Mouse (Mus musculus) lung, postnatal 0 days (tissue): ENCODE measurements around the gene Lgals7. TPM values are rescaled to one million over a fixed set of nuclear protein-coding genes. Genes with fewer than 3 reads are reported as not detected.

Experiments used
- ATAC-seq: fragments of 200-750 bp; cut with Nextera tagmentation; 2 replicates; pipeline ENCODE4 v1.8.0; 2017; ENCODE audit warnings: moderate library complexity
- DNase-seq: peaks from one replicate; pipeline ENCODE4 v3.0.0-alpha.2; 2016; ENCODE audit warnings: low spot score
- H3K27ac ChIP-seq: fragments of 300-500 bp; sonication (generic); 2 replicates; pipeline ENCODE4 v1.5.1; 2014; ENCODE audit warnings: antibody characterized with exemption, mild to moderate bottlenecking, low read length, mixed read lengths
- H3K27me3 ChIP-seq: fragments of 300-500 bp; sonication (generic); replicated peaks from 2 replicates; pipeline ENCODE4 v1.6.1; 2014; ENCODE audit warnings: low read length, mixed read lengths; ENCODE audit not compliant: insufficient read depth
- H3K36me3 ChIP-seq: fragments of 300-500 bp; sonication (generic); 2 replicates; pipeline ENCODE4 v1.6.1; 2014; ENCODE audit warnings: low read length, mixed read lengths; ENCODE audit not compliant: insufficient read depth
- H3K4me1 ChIP-seq: fragments of 300-500 bp; sonication (generic); 2 replicates; pipeline ENCODE4 v1.6.1; 2014; ENCODE audit warnings: antibody characterized with exemption, low read depth, low read length, mixed read lengths; ENCODE audit not compliant: insufficient read depth
- H3K4me2 ChIP-seq: fragments of 300-500 bp; sonication (generic); replicated peaks from 2 replicates; pipeline ENCODE4 v1.6.1; 2014; ENCODE audit warnings: low read depth, mild to moderate bottlenecking, low read length, moderate library complexity, mixed read lengths
- H3K4me3 ChIP-seq: fragments of 300-500 bp; sonication (generic); 2 replicates; pipeline ENCODE4 v1.5.1; 2014; ENCODE audit warnings: low read depth, low read length
- H3K9ac ChIP-seq: fragments of 300-500 bp; sonication (generic); replicated peaks from 2 replicates; pipeline ENCODE4 v1.6.1; 2014; ENCODE audit warnings: low read depth, mild to moderate bottlenecking
- H3K9me3 ChIP-seq: fragments of 300-500 bp; sonication (generic); 2 replicates; pipeline ENCODE4 v1.6.1; 2016; ENCODE audit warnings: low read length, mixed read lengths
- CTCF ChIP-seq: IDR thresholded peaks from 2 replicates; pipeline ENCODE4 v1.5.1; 2016; ENCODE audit warnings: antibody characterized with exemption, mild to moderate bottlenecking
- EP300 ChIP-seq: IDR thresholded peaks from 2 replicates; pipeline ENCODE4 v1.6.1; 2016; ENCODE audit warnings: antibody characterized with exemption, mild to moderate bottlenecking, control low read depth
- WGBS: fragments of 180-500 bp; shearing (Covaris S2); extraction: QIAGEN DNeasy Blood & Tissue Kit; methylation state at CpG from one replicate; pipeline ENCODE4 v1.1.7; 2014; 5-methylcytosine and 5-hydroxymethylcytosine counted together
- polyA plus RNA-seq: library from polyadenylated mRNA; unstranded; fragments of >200 nt; fragmentation: Nextera tagmentation; extraction: Ambion mirVana; gene quantifications from 2 replicates; pipeline ENCODE4 v1.2.1, GENCODE M21; 2015

The Lgals7 gene
- polyA plus RNA-seq, 1 experiment from 2014 or later = 3.0 TPM

GRCm38 (mm10) chr7:28822556-28822955, 41.1 kb upstream of the Lgals7 start:
- TF ChIP-seq CTCF (no peak), EP300 (no peak)
- Histone ChIP-seq H3K27me3 (no peaks in the 10 kb centered on the region), H3K36me3 (peaks cover 36% of the 10 kb centered on the region), H3K4me3 (no peak overlapping the region), H3K9ac (no peak overlapping the region), H3K9me3 (no peaks in the 10 kb centered on the region), H3K27ac (no peak overlapping the region), H3K4me1 (peaks cover 12% of the 10 kb centered on the region), H3K4me2 (no peak overlapping the region)
- ATAC-seq = no peak
- DNase-seq = no peak
- 64% methylated on average over 1 of the region's 1 CpGs for WGBS

GRCm38 (mm10) chr7:28822993-28823903, 40.4 kb upstream of the Lgals7 start:
- DNase-seq (no peak), ATAC-seq (no peak)
- no peak for TF ChIP-seq CTCF
- TF ChIP-seq EP300 = no peak
- H3K27me3 ChIP-seq = no peaks in the 10 kb centered on the region
- no peak overlapping the region for H3K4me2 ChIP-seq
- H3K4me3 ChIP-seq = no peak overlapping the region
- H3K27ac ChIP-seq = peak overlapping the region; percentile 93
- no peaks in the 10 kb centered on the region for H3K9me3 ChIP-seq
- 47% methylated on average over 10 of the region's 10 CpGs for WGBS
- peaks cover 12% of the 10 kb centered on the region for H3K4me1 ChIP-seq
- peaks cover 30% of the 10 kb centered on the region for H3K36me3 ChIP-seq
- no peak overlapping the region for H3K9ac ChIP-seq

DNA sequence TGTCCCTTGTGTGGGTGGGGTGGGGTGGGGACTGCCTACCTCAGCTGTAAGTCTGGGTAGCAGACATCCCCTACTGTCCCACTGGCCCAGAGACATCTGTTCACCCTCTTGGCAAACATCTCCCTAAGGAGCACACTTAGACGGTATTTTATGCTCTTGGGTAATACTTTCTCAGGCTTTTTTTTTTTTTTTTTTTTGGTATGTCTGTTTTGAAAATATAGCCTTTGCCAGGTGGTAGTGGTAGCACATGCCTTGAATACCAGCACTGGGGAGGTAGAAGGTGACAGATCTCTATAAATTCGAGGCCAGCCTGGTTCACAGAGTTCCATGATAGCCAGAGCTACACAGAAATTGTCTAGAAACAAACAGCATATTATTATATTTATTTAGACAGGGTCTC, 39.7 kb upstream of the Lgals7 start:
- ATAC-seq (no peak), DNase-seq (peak; percentile 59)
- H3K9ac ChIP-seq = no peak overlapping the region
- peaks cover 27% of the 10 kb centered on the region for H3K36me3 ChIP-seq
- peaks cover 12% of the 10 kb centered on the region for H3K4me1 ChIP-seq
- 30% methylated on average over 2 of the region's 2 CpGs for WGBS
- no peak for TF ChIP-seq EP300
- TF ChIP-seq CTCF = no peak
- H3K4me2 ChIP-seq = no peak overlapping the region
- no peak overlapping the region for H3K4me3 ChIP-seq
- no peaks in the 10 kb centered on the region for H3K27me3 ChIP-seq
- peak overlapping the region; percentile 93 for H3K27ac ChIP-seq
- H3K9me3 ChIP-seq = no peaks in the 10 kb centered on the region

- Histone ChIP-seq H3K36me3 (peaks cover 26% of the 10 kb centered on the region), H3K4me1 (peaks cover 8% of the 10 kb centered on the region), H3K4me2 (peak within 1 kb of the TSS; percentile 53), H3K27ac (peak within 1 kb of the TSS; percentile 93), H3K9me3 (no peaks in the 10 kb centered on the region), H3K9ac (peak within 1 kb of the TSS; percentile 53), H3K4me3 (peak within 1 kb of the TSS; percentile 49), H3K27me3 (no peaks in the 10 kb centered on the region)
- DNase-seq (peak; percentile 97), ATAC-seq (peak; percentile 87)
- 1% methylated on average over 33 of the region's 33 CpGs for WGBS
- peak; percentile 77; the same call in 1 of the 2 replicates for TF ChIP-seq EP300
- no peak; the same call in 1 of the 2 replicates for TF ChIP-seq CTCF
Observed at GRCm38 (mm10) chr7:28824941-28825685, 38.5 kb upstream of the Lgals7 start, which contains the start of gene Ech1. Gene Ech1, plus strand, starts transcription at chr7:28825217.

DNA sequence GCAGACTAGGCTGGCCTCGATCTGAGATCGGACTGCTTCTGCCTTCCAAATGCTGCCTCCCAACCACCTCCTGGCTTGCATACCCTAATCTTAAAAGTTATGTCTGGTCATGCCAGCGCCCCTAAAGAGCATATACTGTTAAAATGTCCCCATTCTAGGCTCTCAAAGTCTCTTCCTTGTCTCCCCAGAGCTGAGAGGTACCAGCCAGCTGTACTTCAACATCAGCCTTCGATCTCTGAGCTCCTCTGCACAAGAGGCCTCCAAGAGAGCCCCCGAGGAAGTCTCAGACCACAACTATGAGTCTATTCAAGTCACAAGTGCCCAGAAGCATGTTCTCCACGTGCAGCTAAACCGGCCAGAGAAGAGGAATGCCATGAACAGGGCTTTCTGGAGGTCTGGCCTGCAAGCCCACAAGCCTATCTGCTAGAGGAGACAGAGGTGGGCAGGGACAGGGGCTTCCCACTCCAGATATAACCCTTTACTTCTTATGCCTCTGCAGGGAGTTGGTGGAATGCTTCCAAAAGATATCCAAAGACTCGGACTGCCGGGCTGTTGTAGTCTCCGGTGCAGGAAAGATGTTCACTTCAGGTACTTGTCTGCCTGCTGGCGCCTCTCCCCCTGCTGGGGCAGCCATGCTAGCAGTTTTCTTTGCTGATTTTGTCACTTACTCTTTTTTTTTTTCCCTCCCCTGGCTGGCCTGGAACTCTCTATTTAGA, 37.8 kb upstream of the Lgals7 start:
- Histone ChIP-seq H3K4me2 (peak overlapping the region; percentile 53), H3K27ac (peak overlapping the region; percentile 93), H3K27me3 (no peaks in the 10 kb centered on the region), H3K4me1 (peaks cover 5% of the 10 kb centered on the region), H3K9me3 (no peaks in the 10 kb centered on the region), H3K9ac (peak overlapping the region; percentile 53), H3K4me3 (peak overlapping the region; percentile 49), H3K36me3 (peaks cover 26% of the 10 kb centered on the region)
- TF ChIP-seq EP300 (no peak), CTCF (peak; percentile 37)
- WGBS = 34% methylated on average over 11 of the region's 11 CpGs
- DNase-seq = peak; percentile 64
- ATAC-seq = peak; percentile 25
